Mouse (Mus musculus) megakaryocyte, embryonic 14.5 days (primary cell): ENCODE results near the gene Iba57. TPM values are rescaled to one million over a fixed set of nuclear protein-coding genes. Genes with fewer than 3 reads are reported as not detected.

Source experiments
- H3K27me3 ChIP-seq: replicated peaks from 2 replicates; pipeline ENCODE3; 2012; ENCODE audit warnings: inconsistent platforms
- H3K36me3 ChIP-seq: replicated peaks from 2 replicates; pipeline ENCODE3; 2012; ENCODE audit warnings: low read length, inconsistent platforms, mixed read lengths
- H3K4me1 ChIP-seq: 2 replicates; pipeline ENCODE4 v1.6.1; 2012; ENCODE audit warnings: inconsistent platforms
- H3K4me3 ChIP-seq: replicated peaks from 2 replicates; pipeline ENCODE3; 2012; ENCODE audit warnings: moderate library complexity, mild to moderate bottlenecking, inconsistent platforms
- H3K9me3 ChIP-seq: 2 replicates; pipeline ENCODE4 v1.6.1; 2012; ENCODE audit warnings: inconsistent platforms
- FLI1 ChIP-seq: IDR thresholded peaks from 2 replicates; pipeline ENCODE4 v1.6.1; 2012; ENCODE audit warnings: low read length, inconsistent platforms, mixed read lengths
- GATA1 ChIP-seq: IDR thresholded peaks from 3 replicates; pipeline ENCODE4 v1.6.1; 2012; ENCODE audit warnings: mixed read lengths, low read length, inconsistent platforms, borderline replicate concordance
- polyA plus RNA-seq: library from polyadenylated mRNA; stranded (reverse); fragments of >175 nt; gene quantifications from 2 replicates; pipeline ENCODE4 v1.2.3, GENCODE M21; 2012; ENCODE audit warnings: low replicate concordance; ENCODE audit not compliant: insufficient read depth

The Iba57 gene
- polyA plus RNA-seq, 1 experiment: 2.5 TPM

GRCm38 (mm10) chr11:59201216-59202002 lies 37.9 kb upstream of the Iba57 start:
- no peak for TF ChIP-seq FLI1
- TF ChIP-seq GATA1: no peak
- Histone ChIP-seq H3K4me1 (peaks cover 25% of the 10 kb centered on the region), H3K27me3 (no peaks in the 10 kb centered on the region), H3K9me3 (no peaks in the 10 kb centered on the region), H3K36me3 (peaks cover 32% of the 10 kb centered on the region), H3K4me3 (peak overlapping the region; percentile 92)

- peaks cover 8% of the 10 kb centered on the region for H3K36me3 ChIP-seq
- TF ChIP-seq GATA1 (no peak), FLI1 (no peak)
These were observed 32.7 kb upstream of the Iba57 start for GRCm38 (mm10) chr11:59196230-59196629.

GRCm38 (mm10) chr11:59192059-59192386 lies 28.5 kb upstream of the Iba57 start, which contains the start of gene Guk1:
Gene Guk1 (minus strand): TSS chr11:59192212.
- Histone ChIP-seq H3K4me1 (peaks cover 42% of the 10 kb centered on the region), H3K9me3 (no peaks in the 10 kb centered on the region), H3K27me3 (peaks cover 11% of the 10 kb centered on the region), H3K4me3 (peak within 1 kb of the TSS; percentile 98), H3K36me3 (peaks cover 5% of the 10 kb centered on the region)
- no peak for TF ChIP-seq GATA1
- TF ChIP-seq FLI1: no peak

More at GRCm38 (mm10) chr11:59196230-59196629, 32.7 kb upstream of the Iba57 start:
- Histone ChIP-seq H3K27me3 (peaks cover 5% of the 10 kb centered on the region), H3K4me3 (no peak overlapping the region), H3K4me1 (peaks cover 31% of the 10 kb centered on the region), H3K9me3 (no peaks in the 10 kb centered on the region)

- peaks cover 11% of the 10 kb centered on the region for H3K27me3 ChIP-seq
- peaks cover 11% of the 10 kb centered on the region for H3K36me3 ChIP-seq
- TF ChIP-seq FLI1 (no peak), GATA1 (no peak)
- peaks cover 42% of the 10 kb centered on the region for H3K4me1 ChIP-seq
- no peaks in the 10 kb centered on the region for H3K9me3 ChIP-seq
- peak overlapping the region; percentile 98 for H3K4me3 ChIP-seq
These were observed 27.9 kb upstream of the Iba57 start for GRCm38 (mm10) chr11:59191231-59192058.

GRCm38 (mm10) chr11:59187706-59188105 lies 24.2 kb upstream of the Iba57 start:
- Histone ChIP-seq H3K4me1 (peaks cover 42% of the 10 kb centered on the region), H3K36me3 (peaks cover 44% of the 10 kb centered on the region), H3K4me3 (no peak overlapping the region), H3K27me3 (peaks cover 10% of the 10 kb centered on the region), H3K9me3 (no peaks in the 10 kb centered on the region)
- TF ChIP-seq FLI1 (no peak), GATA1 (no peak)

GRCm38 (mm10) chr11:59185490-59185889 lies 22.0 kb upstream of the Iba57 start:
- Histone ChIP-seq H3K4me1 (peaks cover 28% of the 10 kb centered on the region), H3K27me3 (peaks cover 29% of the 10 kb centered on the region), H3K9me3 (no peaks in the 10 kb centered on the region), H3K4me3 (no peak overlapping the region), H3K36me3 (peaks cover 48% of the 10 kb centered on the region)
- TF ChIP-seq GATA1: no peak
- no peak for TF ChIP-seq FLI1

GRCm38 (mm10) chr11:59183821-59184220 lies 20.3 kb upstream of the Iba57 start:
- TF ChIP-seq FLI1 (no peak), GATA1 (no peak)
- no peak overlapping the region for H3K4me3 ChIP-seq
- peaks cover 42% of the 10 kb centered on the region for H3K27me3 ChIP-seq
- peaks cover 48% of the 10 kb centered on the region for H3K36me3 ChIP-seq
- peaks cover 16% of the 10 kb centered on the region for H3K4me1 ChIP-seq
- no peaks in the 10 kb centered on the region for H3K9me3 ChIP-seq

- H3K4me1 ChIP-seq: peaks cover 17% of the 10 kb centered on the region
- no peak within 1 kb of the TSS for H3K4me3 ChIP-seq
- no peaks in the 10 kb centered on the region for H3K9me3 ChIP-seq
- peaks cover 48% of the 10 kb centered on the region for H3K36me3 ChIP-seq
- peaks cover 48% of the 10 kb centered on the region for H3K27me3 ChIP-seq
- TF ChIP-seq FLI1: no peak
- TF ChIP-seq GATA1: no peak
These were observed 19.4 kb upstream of the Iba57 start, which contains the start of gene Gjc2 for GRCm38 (mm10) chr11:59182864-59183331. Gene Gjc2 (minus strand): TSS chr11:59183213.

- Histone ChIP-seq H3K4me3 (peak overlapping the region; percentile 50), H3K9me3 (0 out of 2 replicates have a peak, but pooled peaks cover 3% of the 10 kb centered on the region), H3K4me1 (peaks cover 16% of the 10 kb centered on the region), H3K27me3 (peaks cover 92% of the 10 kb centered on the region), H3K36me3 (no peaks in the 10 kb centered on the region)
- TF ChIP-seq FLI1 (no peak), GATA1 (no peak)
These were observed 13.4 kb upstream of the Iba57 start for GRCm38 (mm10) chr11:59176921-59177320.
